Mouse (Mus musculus): ENCODE measurements around the gene Vat1l.

DNA sequence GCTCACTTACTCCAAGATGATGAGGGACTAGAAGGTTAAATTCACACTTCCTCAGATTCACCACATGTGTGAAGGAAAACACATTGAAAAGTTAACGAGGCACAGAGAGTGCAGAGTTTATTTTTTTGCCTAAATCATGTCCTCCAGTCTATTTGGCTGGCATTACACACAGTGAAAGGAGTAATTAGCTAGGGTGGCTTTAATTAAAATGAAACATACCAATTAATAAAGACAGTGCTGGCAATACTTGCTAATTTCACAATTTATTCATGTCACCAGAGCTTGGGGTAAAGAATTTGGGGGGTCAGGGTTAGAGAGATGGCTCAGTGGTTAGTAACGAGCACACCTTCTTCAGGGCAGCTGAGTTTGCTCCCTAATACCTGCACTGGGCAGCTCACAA lies 46.8 kb upstream of the Vat1l start:
- no peak for TF ChIP-seq CHD2 (IDR thresholded peaks at IDR 0.05; ENCODE audit: low read depth, low read length)
- no peak for TF ChIP-seq ZNF384 (IDR thresholded peaks at IDR 0.05; ENCODE audit: low read depth, low read length)
- no peak for TF ChIP-seq HCFC1 (IDR thresholded peaks at IDR 0.05; ENCODE audit: borderline replicate concordance, insufficient read depth, low read length)
- no peak for TF ChIP-seq MAFK (IDR thresholded peaks at IDR 0.05; ENCODE audit: insufficient read depth, low read depth, low read length)
